Mouse (Mus musculus): Measurements from ENCODE around the gene S100a9. TPM values are rescaled to one million over a fixed set of nuclear protein-coding genes. Genes with fewer than 3 reads are reported as not detected.

S100a9 gene
- polyA plus RNA-seq, 1 experiment from 2014 or later, result 13.1 TPM

GRCm38 (mm10) chr3:90644220-90644619, 51.3 kb downstream of the S100a9 start:
- no peak for ATAC-seq (ENCODE audit: low read depth)
- Histone ChIP-seq H3K27ac (ENCODE audit: low read length) (no peak overlapping the region), H3K36me3 (ENCODE audit: control insufficient read depth, insufficient read depth, low read length) (no peaks in the 10 kb centered on the region), H3K4me3 (ENCODE audit: low read length) (no peak overlapping the region), H3K9me3 (ENCODE audit: control insufficient read depth, low read length) (no peaks in the 10 kb centered on the region), H3K9ac (ENCODE audit: low read length) (no peak overlapping the region), H3K27me3 (ENCODE audit: control insufficient read depth, insufficient read depth, low read depth, low read length) (no peaks in the 10 kb centered on the region), H3K4me2 (ENCODE audit: low read depth, low read length) (no peak overlapping the region), H3K4me1 (replicated peaks; ENCODE audit: control insufficient read depth, insufficient read depth, low read length) (no peaks in the 10 kb centered on the region)
- 51% methylated on average over 3 of the region's 3 CpGs for WGBS

Other genes starting within 250 kb of the S100a9 start
- 24.3 and 25.0 TPM in 2 replicates for gene Npr1, start 229.9 kb downstream of the S100a9 start, polyA plus RNA-seq (2015; fragmentation: Nextera tagmentation; extraction: Ambion mirVana)
- gene Ilf2, start 219.6 kb downstream of the S100a9 start, polyA plus RNA-seq (2015; fragmentation: Nextera tagmentation; extraction: Ambion mirVana), result 171 and 189 TPM in 2 replicates
- gene Snapin, start 204.7 kb downstream of the S100a9 start, polyA plus RNA-seq (2015; fragmentation: Nextera tagmentation; extraction: Ambion mirVana), result 86.4 and 88.5 TPM in 2 replicates
- 118 and 125 TPM in 2 replicates for gene Chtop, start 186.2 kb downstream of the S100a9 start, polyA plus RNA-seq (2015; fragmentation: Nextera tagmentation; extraction: Ambion mirVana)
- gene S100a1, start 181.3 kb downstream of the S100a9 start, polyA plus RNA-seq (2015; fragmentation: Nextera tagmentation; extraction: Ambion mirVana), result 59.3 and 73.2 TPM in 2 replicates
- gene S100a13, start 181.3 kb downstream of the S100a9 start, polyA plus RNA-seq (2015; fragmentation: Nextera tagmentation; extraction: Ambion mirVana), result 59.1 and 63.3 TPM in 2 replicates
- 11.7 and 16.4 TPM in 2 replicates for gene S100a14, start 168.9 kb downstream of the S100a9 start, polyA plus RNA-seq (2015; fragmentation: Nextera tagmentation; extraction: Ambion mirVana)
- gene S100a16, start 158.5 kb downstream of the S100a9 start, polyA plus RNA-seq (2015; fragmentation: Nextera tagmentation; extraction: Ambion mirVana), result 241 and 257 TPM in 2 replicates
- 0.25 and 1.1 TPM in 2 replicates for gene S100a3, start 135.1 kb downstream of the S100a9 start, polyA plus RNA-seq (2015; fragmentation: Nextera tagmentation; extraction: Ambion mirVana)
- gene S100a2, start 105.5 kb downstream of the S100a9 start, polyA plus RNA-seq (2015; fragmentation: Nextera tagmentation; extraction: Ambion mirVana), result not detected in 2 replicates
- gene Gm42674, start 93.8 kb downstream of the S100a9 start, polyA plus RNA-seq (2015; fragmentation: Nextera tagmentation; extraction: Ambion mirVana), result not detected in 2 replicates
- gene S100a4, start 92.0 kb downstream of the S100a9 start, polyA plus RNA-seq (2015; fragmentation: Nextera tagmentation; extraction: Ambion mirVana), result 12.1 and 12.8 TPM in 2 replicates
- not detected in 2 replicates for gene S100a5, start 87.2 kb downstream of the S100a9 start, polyA plus RNA-seq (2015; fragmentation: Nextera tagmentation; extraction: Ambion mirVana)
- 184 and 203 TPM in 2 replicates for gene S100a6, start 82.8 kb downstream of the S100a9 start, polyA plus RNA-seq (2015; fragmentation: Nextera tagmentation; extraction: Ambion mirVana)
- gene S100a7a, start 41.7 kb downstream of the S100a9 start, polyA plus RNA-seq (2015; fragmentation: Nextera tagmentation; extraction: Ambion mirVana), result 0.11 and 0.21 TPM in 2 replicates
- gene S100a8, start 26.7 kb downstream of the S100a9 start, polyA plus RNA-seq (2015; fragmentation: Nextera tagmentation; extraction: Ambion mirVana), result 27.3 and 53.3 TPM in 2 replicates
- gene Pglyrp4, start 31.2 kb upstream of the S100a9 start, polyA plus RNA-seq (2015; fragmentation: Nextera tagmentation; extraction: Ambion mirVana), result not detected in 2 replicates
- not detected in 2 replicates for gene Gm5849, start 82.2 kb upstream of the S100a9 start, polyA plus RNA-seq (2015; fragmentation: Nextera tagmentation; extraction: Ambion mirVana)

Data from lung, embryonic 16.5 days (tissue).